Mouse (Mus musculus): ENCODE results near the gene Camk2g. TPM values are rescaled to one million over a fixed set of nuclear protein-coding genes. Genes with fewer than 3 reads are reported as not detected.
A peak's percentile ranks its signal among the peaks of the same experiment; 100 is the strongest.

Gene Camk2g
- total RNA-seq, 2 experiments from 2014 or later, result 322 to 378 TPM

DNA sequence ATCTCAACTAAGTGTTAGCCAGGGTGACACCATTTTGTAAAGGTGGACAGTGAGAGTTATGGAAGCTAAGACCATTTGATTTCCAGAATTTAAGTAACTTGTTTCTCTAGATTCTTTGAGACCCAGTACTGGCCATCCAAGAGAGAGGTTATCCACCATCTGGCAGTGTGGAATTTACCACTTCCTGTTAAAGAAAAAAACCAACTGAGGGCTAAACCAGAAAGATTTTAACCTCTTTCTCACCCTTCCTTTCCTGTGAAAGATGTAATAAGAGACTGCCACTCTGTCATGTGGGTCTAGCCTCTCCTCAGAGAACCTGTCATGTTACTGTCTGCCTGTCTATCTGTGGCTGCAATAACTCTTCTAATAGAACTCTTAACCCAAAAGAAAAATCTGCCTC lies 15.9 kb upstream of the Camk2g start:
- DNase-seq (ENCODE audit: low spot score in 2 of 2), result no peak
- intact Hi-C loops (cut with DNase I), result loop anchor here (10.0 kb wide), 1 partner anchor 305 kb away; no protein-coding TSS in a partner anchor

- DNase-seq (ENCODE audit: low spot score in 2 of 2), result no peak
- intact Hi-C loops (cut with DNase I), result loop anchor here (10.0 kb wide), 1 partner anchor 305 kb away; no protein-coding TSS in a partner anchor
Observed at GRCm38 (mm10) chr14:20809349-20809748, 15.5 kb upstream of the Camk2g start.

- intact Hi-C loops (cut with DNase I), result loop anchor here (10.0 kb wide), 1 partner anchor 309 kb away; no protein-coding TSS in a partner anchor
- DNase-seq (ENCODE audit: low spot score in 2 of 2), result no peak
Observed at GRCm38 (mm10) chr14:20806116-20806840, 12.4 kb upstream of the Camk2g start.

DNA sequence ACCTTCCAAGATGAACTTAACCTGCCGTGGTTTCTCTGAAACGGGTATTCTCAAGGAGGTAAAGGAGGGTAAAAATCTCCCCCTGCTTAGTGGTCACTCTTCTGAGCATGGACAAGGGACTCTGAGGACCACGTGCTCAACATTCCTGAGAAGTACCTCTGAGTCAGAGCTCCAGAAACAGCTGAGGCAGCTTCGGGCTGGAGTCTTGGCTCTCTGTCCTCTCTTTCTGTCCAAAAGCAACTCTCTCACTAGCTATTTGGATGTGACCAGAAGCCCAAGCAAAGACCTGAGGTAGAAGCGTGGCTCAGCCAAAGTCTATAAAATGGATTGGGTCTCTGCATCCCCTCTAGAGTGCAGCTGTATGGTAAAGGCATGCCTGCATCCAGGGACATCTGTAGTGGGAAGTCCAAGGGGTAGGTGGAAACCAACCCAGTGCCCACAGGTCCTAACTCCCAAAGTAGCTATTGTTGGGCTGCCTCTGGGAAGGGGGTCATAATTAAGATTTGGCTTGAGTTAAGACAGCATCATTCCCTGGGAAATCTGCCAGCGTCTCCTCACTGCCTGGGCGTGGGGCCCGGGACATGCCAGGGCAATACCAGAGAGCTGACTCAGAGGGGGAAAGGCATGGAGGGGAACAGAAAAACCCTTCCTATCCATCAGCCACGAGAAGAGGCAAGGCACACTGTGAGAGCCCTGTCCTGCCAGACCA lies 11.2 kb upstream of the Camk2g start:
- intact Hi-C loops (cut with DNase I), result loop anchor here (10.0 kb wide), 1 partner anchor 310 kb away; no protein-coding TSS in a partner anchor
- peak; percentile 43 to 57 for DNase-seq (ENCODE audit: low spot score in 2 of 2)

DNA sequence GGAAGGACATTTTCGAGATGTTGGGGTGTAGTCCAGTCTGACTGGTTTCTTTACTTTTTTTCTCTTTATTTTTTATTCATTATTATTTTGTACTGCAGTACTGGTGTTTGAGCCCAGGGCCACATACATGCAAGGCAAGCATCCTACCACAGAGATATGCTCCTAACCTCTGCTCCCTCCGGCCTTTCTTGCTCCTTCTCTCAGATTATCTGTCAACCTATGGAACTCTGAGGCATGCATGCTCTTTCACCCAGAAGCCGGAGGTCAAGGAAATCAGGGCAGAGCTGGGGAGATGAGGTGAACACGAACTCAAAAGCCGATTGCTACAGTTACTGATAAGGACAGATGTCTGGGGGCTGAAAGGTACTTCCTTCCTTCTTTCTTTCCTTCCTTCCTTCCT lies 10.6 kb upstream of the Camk2g start:
- intact Hi-C loops (cut with DNase I), result loop anchor here (10.0 kb wide), 1 partner anchor 310 kb away; no protein-coding TSS in a partner anchor

GRCm38 (mm10) chr14:20803606-20803938 lies 9.7 kb upstream of the Camk2g start:
- intact Hi-C loops (cut with DNase I), result loop anchor here (1.0 to 10.0 kb wide), 3 partner anchors 70 to 311 kb away; no protein-coding TSS in a partner anchor
- peak; percentile 62 to 74 for DNase-seq (ENCODE audit: low spot score in 2 of 2)

More for the DNA sequence above, 10.6 kb upstream of the Camk2g start:
- no peak for DNase-seq (ENCODE audit: low spot score in 2 of 2)

DNA sequence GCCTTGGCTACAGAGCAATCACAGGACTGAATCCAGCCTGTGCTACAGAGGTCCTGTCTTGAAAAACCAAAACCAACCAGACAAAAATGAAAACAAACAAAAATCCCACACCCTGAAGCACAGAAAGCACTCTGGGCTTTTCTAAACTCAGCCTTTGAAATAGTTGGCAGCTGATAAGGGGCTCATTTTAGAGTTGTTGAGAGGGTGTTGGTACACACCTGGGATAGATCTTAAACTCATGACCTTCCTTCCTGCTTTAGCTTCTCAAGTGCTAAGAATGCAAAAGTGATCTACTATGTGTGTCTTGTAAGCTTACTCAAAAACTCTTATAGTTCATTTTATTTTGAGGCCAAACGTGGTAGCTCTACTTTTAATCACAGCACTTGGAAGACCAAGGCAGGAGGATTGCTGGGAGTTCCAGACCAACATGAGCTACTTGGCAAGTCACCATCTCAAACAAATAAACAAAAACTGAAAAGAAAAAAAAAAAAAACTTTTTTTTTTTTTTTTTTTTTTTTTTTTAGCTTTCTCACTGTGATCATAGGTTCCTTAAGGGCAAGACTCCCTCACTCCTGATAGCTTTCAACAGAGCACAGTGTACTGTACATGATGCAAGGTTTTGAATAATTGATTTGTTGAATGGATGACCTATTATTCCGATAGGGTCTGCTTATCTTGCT lies 9.2 kb upstream of the Camk2g start:
- intact Hi-C loops (cut with DNase I), result loop anchor here (1.0 to 10.0 kb wide), 3 partner anchors 70 to 312 kb away; no protein-coding TSS in a partner anchor
- no peak for DNase-seq (ENCODE audit: low spot score in 2 of 2)

DNA sequence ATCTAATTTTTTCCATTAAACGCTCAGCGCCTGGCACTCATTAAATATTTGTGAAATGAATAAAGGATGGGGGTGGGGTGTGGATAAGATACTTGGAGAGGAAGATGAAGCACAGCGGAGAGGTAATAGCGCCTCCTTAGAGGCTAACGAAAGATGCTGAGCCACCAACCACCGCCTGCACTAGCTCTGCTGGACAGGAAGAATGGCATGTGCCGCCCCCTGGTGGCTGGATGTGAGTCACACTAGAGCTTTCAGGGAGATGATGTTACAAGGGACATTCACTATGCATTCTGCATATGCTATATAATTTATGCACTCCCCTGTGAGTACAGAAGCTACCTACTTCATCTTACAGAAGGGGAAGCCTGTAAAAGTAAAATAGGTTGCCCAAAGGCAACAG lies 4.9 kb upstream of the Camk2g start:
- DNase-seq (ENCODE audit: low spot score in 2 of 2), result peak; percentile 83 to 87
- intact Hi-C loops (cut with DNase I), result no loop called here

- no peak for DNase-seq (ENCODE audit: low spot score in 2 of 2)
- intact Hi-C loops (cut with DNase I), result no loop called here
Observed at GRCm38 (mm10) chr14:20798300-20798699, 4.4 kb upstream of the Camk2g start.

DNA sequence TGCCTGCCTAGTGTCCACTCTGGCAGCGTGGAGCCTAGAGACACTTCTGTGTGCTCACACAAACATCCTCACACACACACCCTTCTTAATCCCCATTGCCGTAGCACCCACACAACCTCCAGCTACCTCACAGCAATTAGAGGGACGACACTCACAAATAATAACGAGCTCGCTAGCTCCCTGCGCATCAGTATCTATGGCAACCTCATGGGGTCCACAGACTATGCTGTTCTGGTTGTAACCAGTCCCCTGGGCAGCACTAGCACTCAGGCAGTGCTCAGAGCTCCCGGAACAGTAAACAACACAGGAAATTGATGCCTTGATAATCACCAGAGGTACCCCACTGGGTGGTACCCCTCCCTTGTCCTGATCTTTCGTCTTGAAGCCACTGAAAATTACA lies 2.8 kb upstream of the Camk2g start:
- DNase-seq (ENCODE audit: low spot score in 2 of 2), result no peak
- intact Hi-C loops (cut with DNase I), result no loop called here

DNA sequence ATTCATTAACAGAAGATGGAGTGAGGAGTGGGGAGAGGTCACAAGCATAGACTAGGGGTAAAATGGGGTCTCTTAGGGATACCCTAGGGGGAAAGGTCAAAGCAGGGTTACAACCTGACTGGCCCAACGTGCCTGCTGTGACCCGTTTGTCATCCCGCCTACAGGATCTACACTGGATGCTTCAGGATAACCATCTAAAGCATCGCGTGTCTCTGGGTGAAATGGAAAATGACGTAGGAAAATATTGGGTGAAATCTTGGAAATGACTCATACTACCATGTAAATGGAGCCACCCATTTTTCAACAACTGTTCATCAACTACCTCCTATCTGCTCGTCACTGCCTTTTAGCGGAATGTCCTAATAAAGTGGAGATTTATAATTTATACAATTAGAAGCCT lies 2.3 kb upstream of the Camk2g start:
- DNase-seq (ENCODE audit: low spot score in 2 of 2), result no peak
- intact Hi-C loops (cut with DNase I), result no loop called here

DNA sequence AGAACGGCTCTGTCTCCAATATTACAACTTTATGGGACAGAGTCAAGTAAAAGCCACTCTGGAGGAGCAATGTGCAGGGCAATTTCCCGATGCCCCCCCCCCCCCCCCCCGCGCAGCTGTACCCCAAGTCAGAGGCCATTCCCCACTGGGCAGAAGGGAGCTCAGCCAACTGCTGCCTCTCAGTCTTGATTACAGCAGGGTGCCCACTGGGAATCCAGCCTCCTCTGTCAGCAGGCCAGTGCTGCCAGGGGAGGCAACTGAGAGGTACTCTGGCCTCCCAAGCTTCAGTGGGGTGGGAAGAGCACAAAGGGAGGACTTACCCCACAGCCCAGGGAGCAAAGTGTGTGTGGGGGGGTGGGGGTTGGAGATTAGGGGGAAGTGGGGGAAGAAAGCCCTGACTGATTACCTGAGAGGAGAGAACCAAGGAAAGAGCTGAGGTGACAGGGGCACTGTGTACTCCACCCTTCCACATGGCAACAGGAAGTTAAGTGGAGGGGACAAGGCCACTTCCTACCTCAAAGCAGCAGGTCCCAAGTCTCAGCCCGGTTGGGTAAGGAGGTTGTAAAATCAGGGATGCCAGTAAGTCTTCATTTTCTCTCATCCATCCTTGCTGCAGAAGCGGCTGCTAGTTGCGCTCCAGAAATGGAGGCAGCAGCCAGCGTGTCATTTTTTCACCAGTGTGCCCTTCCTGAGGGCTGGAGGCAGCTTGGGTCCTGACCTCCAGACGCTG lies 1.7 kb upstream of the Camk2g start:
- no peak for DNase-seq (ENCODE audit: low spot score in 2 of 2)
- intact Hi-C loops (cut with DNase I), result no loop called here

- intact Hi-C loops (cut with DNase I), result loop anchor here (1.0 to 5.0 kb wide), 2 partner anchors 37 to 62 kb away; partner anchors contain the start of gene Ndst2
Observed at GRCm38 (mm10) chr14:20794589-20794988, 701 bp upstream of the Camk2g start.

DNA sequence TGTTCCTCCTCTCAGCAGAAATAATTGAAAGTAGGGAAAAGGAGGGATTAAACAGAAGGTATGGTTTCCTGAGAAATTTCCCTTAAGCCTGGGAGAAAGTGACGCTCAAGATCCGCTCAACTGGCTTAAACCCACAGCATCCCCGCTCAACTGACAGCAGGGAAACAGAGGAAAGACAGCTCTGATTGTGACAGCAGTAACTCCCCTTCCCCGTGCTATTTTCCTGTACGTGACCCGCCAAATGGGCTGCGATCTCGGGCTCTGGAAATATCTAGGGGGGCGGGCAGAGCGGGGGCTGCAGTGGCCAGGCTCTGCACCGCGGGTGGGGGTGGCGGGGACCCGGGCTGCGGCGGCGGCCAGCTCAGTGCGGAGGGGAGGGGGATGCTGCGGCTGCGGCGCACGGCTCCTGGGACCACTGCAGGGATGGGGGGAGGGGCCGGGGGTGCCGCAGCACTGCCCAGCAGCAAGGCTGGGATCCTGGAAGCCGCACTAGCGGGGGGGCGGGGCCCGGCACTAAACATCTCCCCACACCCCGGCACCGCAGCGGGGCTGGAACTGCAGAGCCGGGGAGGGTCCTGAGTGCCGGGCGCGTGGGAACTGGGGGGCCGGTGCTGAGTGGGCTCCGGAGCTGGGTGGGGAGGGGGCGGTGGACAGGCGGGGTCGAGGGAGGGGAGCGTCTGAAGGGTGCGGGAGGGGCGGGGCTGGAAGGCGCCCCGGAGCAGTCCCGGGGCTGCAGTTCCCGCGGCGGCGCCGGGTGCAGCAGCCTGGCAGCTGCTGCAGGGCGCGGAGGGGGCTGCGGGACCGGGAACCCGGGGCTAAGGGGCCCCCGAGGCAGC lies 748 bp downstream of the Camk2g start:
- intact Hi-C loops (cut with DNase I), result loop anchor here (2.0 to 5.0 kb wide), 2 partner anchors 26 to 61 kb away; partner anchors contain the start of gene Ndst2
- DNase-seq (ENCODE audit: low spot score in 2 of 2), result peak in 1 of 2 experiments; percentile 36

More at GRCm38 (mm10) chr14:20794589-20794988, 701 bp upstream of the Camk2g start:
- DNase-seq (ENCODE audit: low spot score in 2 of 2), result no peak

DNA sequence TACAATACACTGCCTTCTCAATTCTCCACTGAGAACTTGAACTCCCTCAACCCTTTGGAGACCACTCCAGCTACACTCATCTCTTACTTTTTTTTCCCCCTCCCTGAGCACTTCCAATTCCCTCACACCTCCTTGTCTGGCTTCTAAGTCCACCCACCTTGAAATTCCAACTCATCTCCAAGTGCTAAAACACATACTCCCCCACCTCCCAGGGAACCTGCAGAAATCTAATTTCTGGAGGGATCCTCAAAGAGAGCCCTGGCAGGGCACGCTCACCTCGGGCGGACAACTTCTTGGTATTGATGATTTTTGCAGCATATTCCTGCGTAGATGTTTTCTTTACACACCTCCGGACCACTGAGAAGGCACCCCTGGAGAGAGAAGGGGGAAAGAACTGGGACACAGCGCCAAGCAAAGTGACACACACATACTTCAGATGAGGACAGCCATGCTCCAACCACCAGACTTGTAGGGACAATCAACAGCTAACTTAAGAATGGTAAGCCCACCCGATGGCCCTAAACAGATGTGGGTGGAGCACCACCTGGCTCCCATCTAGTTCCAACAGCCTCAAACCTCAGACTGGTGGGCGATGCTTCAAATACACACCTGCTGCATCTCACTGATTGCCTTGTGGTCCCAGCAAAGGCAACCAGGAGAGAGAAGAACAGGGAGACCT lies 1.5 kb downstream of the Camk2g start:
- intact Hi-C loops (cut with DNase I), result loop anchor here (2.0 to 5.0 kb wide), 2 partner anchors 26 to 60 kb away; partner anchors contain the start of gene Ndst2
- peak in 1 of 2 experiments; percentile 49 for DNase-seq (ENCODE audit: low spot score in 2 of 2)

- intact Hi-C loops (cut with DNase I), result loop anchor here (2.0 to 5.0 kb wide), 2 partner anchors 25 to 59 kb away; partner anchors contain the start of gene Ndst2
- DNase-seq (ENCODE audit: low spot score in 2 of 2), result peak in 1 of 2 experiments; percentile 50
Observed at GRCm38 (mm10) chr14:20791511-20792242, 2.2 kb downstream of the Camk2g start.

GRCm38 (mm10) chr14:20790996-20791395 lies 2.9 kb downstream of the Camk2g start:
- peak in 1 of 2 experiments; percentile 43 for DNase-seq (ENCODE audit: low spot score in 2 of 2)
- intact Hi-C loops (cut with DNase I), result loop anchor here (5.0 kb wide), 1 partner anchor 59 kb away; the partner anchor contains the start of gene Ndst2

Measured in left cerebral cortex, postnatal 36 days (tissue).